Mouse (Mus musculus): Measurements from ENCODE around the gene Slc2a9. TPM values are rescaled to one million over a fixed set of nuclear protein-coding genes. Genes with fewer than 3 reads are reported as not detected.

Gene Slc2a9
- polyA plus RNA-seq, 1 experiment = 1.4 TPM

DNA sequence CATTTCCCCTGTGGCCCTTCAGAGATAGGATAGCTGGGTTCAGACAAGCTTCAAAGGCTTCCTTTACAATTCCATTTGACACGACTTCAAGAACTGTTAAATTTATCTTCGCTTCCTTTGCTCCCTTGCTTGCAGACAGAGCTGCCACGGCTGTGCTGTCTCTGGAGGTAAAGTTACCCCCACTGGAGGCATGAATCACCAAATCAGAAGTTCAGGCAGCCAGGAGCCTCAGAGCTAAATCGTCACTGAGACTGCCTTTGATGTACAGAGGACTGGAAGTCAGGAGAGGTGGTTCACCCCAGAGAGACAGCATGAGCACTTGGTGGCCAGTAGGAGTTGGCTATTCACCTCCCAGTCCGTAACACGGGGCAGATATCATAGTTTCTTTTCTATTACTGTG, 73.8 kb downstream of the Slc2a9 start:
- H3ac ChIP-seq (ENCODE audit: control insufficient read depth, insufficient read length, low read depth) = no peak overlapping the region
- no peaks in the 10 kb centered on the region for H3K79me2 ChIP-seq (ENCODE audit: control insufficient read depth, insufficient read depth)
- H3K36me3 ChIP-seq (ENCODE audit: control insufficient read depth, insufficient read depth) = no peaks in the 10 kb centered on the region
- no peak overlapping the region for H3K4me3 ChIP-seq (ENCODE audit: insufficient read depth, poor library complexity, severe bottlenecking)
- no peaks in the 10 kb centered on the region for H3K27me3 ChIP-seq (ENCODE audit: control insufficient read depth, insufficient read depth, insufficient read length)
- H3K79me3 ChIP-seq (ENCODE audit: low read depth) = no peaks in the 10 kb centered on the region
- TF ChIP-seq MYOG (IDR thresholded peaks at IDR 0.05; ENCODE audit: control insufficient read depth, extremely low read depth, insufficient read length) (no peak), CEBPB (IDR thresholded peaks at IDR 0.05; ENCODE audit: low read depth) (no peak), USF1 (IDR thresholded peaks at IDR 0.05; ENCODE audit: low read depth) (no peak), MYOD1 (IDR thresholded peaks at IDR 0.05; ENCODE audit: control insufficient read depth, insufficient read length, low read depth) (no peak), MAX (IDR thresholded peaks at IDR 0.05) (no peak), FOSL1 (IDR thresholded peaks at IDR 0.05; ENCODE audit: insufficient read depth, low read length, poor library complexity, severe bottlenecking) (no peak), CTCF (IDR thresholded peaks at IDR 0.05; ENCODE audit: control insufficient read depth, insufficient read depth, insufficient read length) (no peak)

DNA sequence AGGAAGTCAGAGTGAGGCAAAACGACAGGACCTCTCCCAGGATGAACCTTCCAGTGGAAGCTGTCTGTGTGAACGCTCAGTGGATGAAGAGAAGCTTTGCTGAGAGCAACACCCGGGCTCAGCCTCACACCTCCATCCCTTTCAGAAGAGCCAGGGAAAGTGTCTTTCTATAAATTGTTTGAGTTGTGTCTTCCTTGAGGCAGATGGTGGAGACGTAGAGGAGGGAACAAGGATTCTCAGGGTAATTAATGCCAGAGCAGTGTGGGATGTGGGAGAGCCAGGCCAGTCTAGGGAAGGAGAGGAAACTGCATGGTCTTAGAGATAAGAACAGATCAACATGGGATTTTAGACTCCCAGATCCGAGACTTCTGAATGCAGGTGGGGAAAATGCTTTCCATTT, 75.2 kb downstream of the Slc2a9 start:
- Histone ChIP-seq H3ac (ENCODE audit: control insufficient read depth, insufficient read length, low read depth) (no peak overlapping the region), H3K4me3 (ENCODE audit: insufficient read depth, poor library complexity, severe bottlenecking) (no peak overlapping the region), H3K36me3 (ENCODE audit: control insufficient read depth, insufficient read depth) (no peaks in the 10 kb centered on the region), H3K79me2 (ENCODE audit: control insufficient read depth, insufficient read depth) (no peaks in the 10 kb centered on the region), H3K27me3 (ENCODE audit: control insufficient read depth, insufficient read depth, insufficient read length) (no peaks in the 10 kb centered on the region), H3K79me3 (ENCODE audit: low read depth) (no peaks in the 10 kb centered on the region)
- TF ChIP-seq MYOG (IDR thresholded peaks at IDR 0.05; ENCODE audit: control insufficient read depth, extremely low read depth, insufficient read length) = no peak
- no peak for TF ChIP-seq CEBPB (IDR thresholded peaks at IDR 0.05; ENCODE audit: low read depth)
- no peak for TF ChIP-seq FOSL1 (IDR thresholded peaks at IDR 0.05; ENCODE audit: insufficient read depth, low read length, poor library complexity, severe bottlenecking)
- TF ChIP-seq MYOD1 (IDR thresholded peaks at IDR 0.05; ENCODE audit: control insufficient read depth, insufficient read length, low read depth) = no peak

DNA sequence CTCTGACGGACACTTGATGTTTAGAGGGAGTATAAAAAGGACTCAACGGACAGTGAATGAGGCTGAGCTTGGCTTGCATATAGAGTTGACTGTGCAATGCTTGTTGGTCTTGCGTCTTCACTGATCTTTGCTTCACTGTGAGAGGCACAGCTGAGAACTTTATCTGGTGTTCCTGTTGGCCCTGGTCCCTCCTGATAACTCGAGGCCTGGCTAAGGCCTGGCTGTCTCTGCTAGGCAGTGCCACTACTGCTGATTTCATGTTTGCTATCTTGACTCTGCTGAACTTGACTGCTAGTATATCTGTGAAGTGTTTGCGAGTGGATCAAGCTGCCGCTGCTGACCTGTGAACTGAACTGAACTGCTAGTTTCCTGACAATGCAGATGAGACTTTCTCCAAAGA, 77.4 kb downstream of the Slc2a9 start:
- H3K36me3 ChIP-seq (ENCODE audit: control insufficient read depth, insufficient read depth) = no peaks in the 10 kb centered on the region

DNA sequence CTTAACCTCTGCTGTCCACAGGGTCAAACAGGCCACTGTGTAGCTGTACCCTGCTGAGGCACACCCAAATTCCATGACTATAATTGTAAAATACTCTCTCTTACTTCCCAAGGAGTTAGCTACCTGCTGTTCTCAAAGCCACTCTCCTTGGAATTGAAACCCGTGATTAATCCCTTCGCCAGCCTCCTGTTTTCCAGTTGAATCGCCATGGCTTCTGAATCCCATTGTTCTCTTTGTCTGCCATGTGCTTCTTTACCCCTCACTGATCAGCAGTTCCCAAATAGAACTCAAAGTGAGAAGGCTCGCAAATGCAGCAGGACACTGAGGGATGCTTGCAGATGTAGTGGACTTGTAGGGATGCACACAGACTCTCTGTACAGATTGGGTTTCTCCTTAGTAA, 80.5 kb downstream of the Slc2a9 start:
- Histone ChIP-seq H3K79me2 (ENCODE audit: control insufficient read depth, insufficient read depth) (no peaks in the 10 kb centered on the region), H3ac (ENCODE audit: control insufficient read depth, insufficient read length, low read depth) (no peak overlapping the region), H3K36me3 (ENCODE audit: control insufficient read depth, insufficient read depth) (no peaks in the 10 kb centered on the region), H3K4me3 (ENCODE audit: insufficient read depth, poor library complexity, severe bottlenecking) (no peak overlapping the region), H3K27me3 (ENCODE audit: control insufficient read depth, insufficient read depth, insufficient read length) (no peaks in the 10 kb centered on the region), H3K79me3 (ENCODE audit: low read depth) (no peaks in the 10 kb centered on the region)
- TF ChIP-seq USF1 (IDR thresholded peaks at IDR 0.05; ENCODE audit: low read depth) (no peak), MYOD1 (IDR thresholded peaks at IDR 0.05; ENCODE audit: control insufficient read depth, insufficient read length, low read depth) (no peak), MAX (IDR thresholded peaks at IDR 0.05) (no peak), MYOG (IDR thresholded peaks at IDR 0.05; ENCODE audit: control insufficient read depth, extremely low read depth, insufficient read length) (no peak), CEBPB (IDR thresholded peaks at IDR 0.05; ENCODE audit: low read depth) (no peak), FOSL1 (IDR thresholded peaks at IDR 0.05; ENCODE audit: insufficient read depth, low read length, poor library complexity, severe bottlenecking) (no peak), CTCF (IDR thresholded peaks at IDR 0.05; ENCODE audit: control insufficient read depth, insufficient read depth, insufficient read length) (no peak)

More for the DNA sequence above, 77.4 kb downstream of the Slc2a9 start:
- Histone ChIP-seq H3K27me3 (ENCODE audit: control insufficient read depth, insufficient read depth, insufficient read length) (no peaks in the 10 kb centered on the region), H3K4me3 (ENCODE audit: insufficient read depth, poor library complexity, severe bottlenecking) (no peak overlapping the region), H3K79me3 (ENCODE audit: low read depth) (no peaks in the 10 kb centered on the region), H3ac (ENCODE audit: control insufficient read depth, insufficient read length, low read depth) (no peak overlapping the region), H3K79me2 (ENCODE audit: control insufficient read depth, insufficient read depth) (no peaks in the 10 kb centered on the region)
- TF ChIP-seq MAX (IDR thresholded peaks at IDR 0.05) = no peak
- TF ChIP-seq CTCF (IDR thresholded peaks at IDR 0.05; ENCODE audit: control insufficient read depth, insufficient read depth, insufficient read length) = no peak
- TF ChIP-seq FOSL1 (IDR thresholded peaks at IDR 0.05; ENCODE audit: insufficient read depth, low read length, poor library complexity, severe bottlenecking) = no peak
- no peak for TF ChIP-seq MYOG (IDR thresholded peaks at IDR 0.05; ENCODE audit: control insufficient read depth, extremely low read depth, insufficient read length)

DNA sequence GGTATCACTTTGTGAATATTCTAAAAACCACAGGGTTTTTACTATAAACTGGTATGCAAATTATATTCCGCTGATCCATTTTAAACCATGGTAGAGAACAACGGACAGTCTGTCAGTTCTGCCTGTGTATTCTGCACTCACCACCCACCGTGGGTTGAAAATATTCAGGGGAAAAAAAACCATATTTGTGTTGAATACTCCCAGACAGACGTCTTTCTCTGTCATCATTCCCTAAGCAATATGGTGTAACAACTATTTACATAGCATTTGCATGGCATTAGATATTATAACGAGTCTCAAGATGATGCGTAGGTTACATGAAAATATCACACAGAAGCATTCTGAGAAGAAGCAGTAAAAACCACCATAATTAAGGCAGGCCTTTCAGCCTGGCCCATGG, 84.1 kb downstream of the Slc2a9 start:
- H3K79me3 ChIP-seq (ENCODE audit: low read depth) = no peaks in the 10 kb centered on the region
- no peaks in the 10 kb centered on the region for H3K27me3 ChIP-seq (ENCODE audit: control insufficient read depth, insufficient read depth, insufficient read length)
- no peak overlapping the region for H3ac ChIP-seq (ENCODE audit: control insufficient read depth, insufficient read length, low read depth)
- no peak for TF ChIP-seq MAX (IDR thresholded peaks at IDR 0.05)
- no peak for TF ChIP-seq CEBPB (IDR thresholded peaks at IDR 0.05; ENCODE audit: low read depth)
- TF ChIP-seq MYOD1 (IDR thresholded peaks at IDR 0.05; ENCODE audit: control insufficient read depth, insufficient read length, low read depth) = no peak
- TF ChIP-seq FOSL1 (IDR thresholded peaks at IDR 0.05; ENCODE audit: insufficient read depth, low read length, poor library complexity, severe bottlenecking) = no peak
- no peak for TF ChIP-seq USF1 (IDR thresholded peaks at IDR 0.05; ENCODE audit: low read depth)
- TF ChIP-seq CTCF (IDR thresholded peaks at IDR 0.05; ENCODE audit: control insufficient read depth, insufficient read depth, insufficient read length) = no peak
- no peak for TF ChIP-seq MYOG (IDR thresholded peaks at IDR 0.05; ENCODE audit: control insufficient read depth, extremely low read depth, insufficient read length)
- H3K79me2 ChIP-seq (ENCODE audit: control insufficient read depth, insufficient read depth) = no peaks in the 10 kb centered on the region
- H3K4me3 ChIP-seq (ENCODE audit: insufficient read depth, poor library complexity, severe bottlenecking) = no peak overlapping the region
- no peaks in the 10 kb centered on the region for H3K36me3 ChIP-seq (ENCODE audit: control insufficient read depth, insufficient read depth)

DNA sequence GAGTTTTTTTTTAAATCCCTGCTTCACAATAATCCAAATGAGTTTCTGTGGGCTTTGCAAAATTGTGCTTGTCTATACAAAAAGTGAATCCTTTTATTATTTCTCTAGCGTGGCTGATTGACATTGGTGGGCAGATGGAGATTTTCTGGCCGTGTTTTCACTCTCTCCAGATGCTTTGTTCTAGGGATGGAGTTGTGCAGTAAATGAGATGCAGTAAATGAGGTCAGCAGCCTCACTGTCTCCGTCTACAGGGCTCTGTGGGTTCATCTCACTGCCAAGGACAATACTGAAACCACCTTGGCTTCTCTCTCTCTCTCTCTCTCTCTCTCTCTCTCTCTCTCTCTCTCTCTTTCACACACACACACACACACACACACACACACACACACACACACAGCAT, 99.3 kb downstream of the Slc2a9 start:
- TF ChIP-seq MYOG (IDR thresholded peaks at IDR 0.05; ENCODE audit: control insufficient read depth, extremely low read depth, insufficient read length) (no peak), USF1 (IDR thresholded peaks at IDR 0.05; ENCODE audit: low read depth) (no peak), FOSL1 (IDR thresholded peaks at IDR 0.05; ENCODE audit: insufficient read depth, low read length, poor library complexity, severe bottlenecking) (no peak), MAX (IDR thresholded peaks at IDR 0.05) (no peak), CTCF (IDR thresholded peaks at IDR 0.05; ENCODE audit: control insufficient read depth, insufficient read depth, insufficient read length) (no peak), CEBPB (IDR thresholded peaks at IDR 0.05; ENCODE audit: low read depth) (no peak), MYOD1 (IDR thresholded peaks at IDR 0.05; ENCODE audit: control insufficient read depth, insufficient read length, low read depth) (no peak)
- H3ac ChIP-seq (ENCODE audit: control insufficient read depth, insufficient read length, low read depth) = no peak overlapping the region
- no peaks in the 10 kb centered on the region for H3K79me2 ChIP-seq (ENCODE audit: control insufficient read depth, insufficient read depth)
- H3K79me3 ChIP-seq (ENCODE audit: low read depth) = no peaks in the 10 kb centered on the region
- peaks cover 4% of the 10 kb centered on the region for H3K27me3 ChIP-seq (ENCODE audit: control insufficient read depth, insufficient read depth, insufficient read length)
- no peak overlapping the region for H3K4me3 ChIP-seq (ENCODE audit: insufficient read depth, poor library complexity, severe bottlenecking)
- no peaks in the 10 kb centered on the region for H3K36me3 ChIP-seq (ENCODE audit: control insufficient read depth, insufficient read depth)
